Mouse (Mus musculus) CD4-positive naive resting alpha-beta T cell, adult 57 days (primary cell): Measurements from ENCODE around the gene Slc6a11. TPM values are rescaled to one million over a fixed set of nuclear protein-coding genes. Genes with fewer than 3 reads are reported as not detected.

Experiments used
- total RNA-seq: library from RNA; stranded (reverse); gene quantifications from one replicate; pipeline ENCODE4 v1.2.4, GENCODE M21; 2023

Gene Slc6a11
- not detected for total RNA-seq

DNA sequence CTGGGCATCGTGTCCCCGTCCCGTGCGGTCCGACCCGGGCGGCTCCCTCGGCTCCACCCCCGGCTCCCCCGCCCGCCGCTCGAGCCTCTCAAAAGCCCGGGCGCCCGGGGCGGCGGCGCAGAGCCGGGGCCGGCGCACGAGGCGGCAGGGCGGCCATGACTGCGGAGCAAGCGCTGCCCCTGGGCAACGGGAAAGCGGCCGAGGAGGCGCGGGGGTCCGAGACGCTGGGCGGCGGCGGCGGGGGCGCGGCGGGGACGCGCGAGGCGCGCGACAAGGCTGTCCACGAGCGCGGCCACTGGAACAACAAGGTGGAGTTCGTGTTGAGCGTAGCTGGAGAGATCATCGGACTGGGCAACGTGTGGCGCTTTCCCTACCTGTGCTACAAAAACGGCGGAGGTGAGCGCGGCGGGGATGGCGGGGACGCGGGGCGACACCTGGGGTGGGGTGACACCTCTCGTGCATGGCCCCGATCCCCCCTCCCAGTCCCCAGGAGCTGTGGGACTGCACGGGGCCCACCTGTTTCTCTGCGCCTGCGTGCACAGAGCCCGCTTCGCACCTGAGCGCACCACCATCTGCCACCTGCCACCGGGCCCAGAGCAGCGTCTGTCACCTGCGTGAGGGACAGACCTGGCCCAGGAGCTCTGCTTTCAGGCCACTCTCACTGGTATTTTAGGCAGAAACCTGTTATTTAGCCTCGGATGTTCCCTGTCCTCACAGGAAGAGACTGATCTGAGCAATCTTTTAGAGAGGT, at the start of gene Slc6a11:
TSS of gene Slc6a11 (plus strand) at position 120 of the 751 bp plus-strand sequence.

DNA sequence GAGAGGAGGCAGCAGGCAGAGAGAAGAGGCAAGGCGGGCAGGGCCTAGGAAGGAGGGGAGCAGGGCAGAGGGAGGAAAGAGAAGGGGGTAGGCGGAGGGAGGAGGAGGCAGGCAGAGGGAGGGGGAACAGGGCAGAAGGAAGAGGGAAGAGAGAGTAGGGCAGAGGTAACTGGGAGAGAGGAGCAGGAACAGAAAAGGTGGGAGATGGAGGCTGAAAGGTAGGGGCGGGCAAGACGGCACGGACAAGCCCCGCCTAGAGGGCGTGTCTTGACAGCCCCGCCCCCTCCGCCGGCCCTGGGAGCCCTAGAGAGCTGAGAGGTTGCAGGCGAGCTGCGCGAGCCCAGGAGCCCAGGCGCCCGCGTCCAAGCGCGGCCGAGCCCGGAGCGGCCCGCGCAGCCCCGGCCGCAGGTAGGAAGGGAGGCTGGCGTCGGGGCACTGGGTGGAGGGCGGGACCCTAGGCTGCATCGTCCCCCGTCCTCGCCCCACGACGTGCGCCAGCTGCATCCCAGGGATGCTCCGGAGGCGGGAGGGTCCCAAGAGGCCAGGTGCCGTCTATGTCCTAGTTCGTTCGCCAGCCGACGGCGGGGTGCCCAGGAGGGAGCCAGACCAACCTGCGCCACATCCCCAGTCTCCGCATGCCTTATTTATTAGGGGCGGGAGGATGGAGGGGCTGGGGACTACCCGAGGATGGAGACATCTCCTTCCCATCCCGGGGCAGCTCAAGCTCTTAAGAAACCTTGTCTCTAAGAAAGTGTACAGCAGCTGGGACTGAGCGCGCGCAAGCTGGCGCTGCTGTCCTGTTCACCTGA, 151.6 kb downstream of the Slc6a11 start, which contains the start of gene Slc6a1:
TSS of gene Slc6a1 (plus strand) at position 167 of the 809 bp plus-strand sequence.

Other genes with a start within 250 kb of the Slc6a11 start
- not detected for gene Atp2b2, start 88.6 kb upstream of the Slc6a11 start, total RNA-seq
- not detected for gene Slc6a1, start 151.4 kb downstream of the Slc6a11 start, total RNA-seq